Mouse (Mus musculus) heart, adult 2 months (tissue): ENCODE data around the gene Strip2.

Source experiments
- CTCF ChIP-seq: fragments of 200-600 bp; IDR thresholded peaks from 2 replicates; pipeline ENCODE4 v1.8.1; 2022; ENCODE audit warnings: antibody characterized with exemption, mild to moderate bottlenecking, moderate library complexity
- EP300 ChIP-seq: fragments of 200-500 bp; IDR thresholded peaks from 2 replicates; pipeline ENCODE4 v1.6.1; 2011; ENCODE audit warnings: low read depth, low read length, control low read depth; ENCODE audit not compliant: insufficient read depth
- POLR2A ChIP-seq: fragments of 200-500 bp; IDR thresholded peaks from 2 replicates; pipeline ENCODE4 v1.6.1; 2011; ENCODE audit warnings: mild to moderate bottlenecking, low read depth, low read length, control low read depth; ENCODE audit not compliant: insufficient read depth

GRCm38 (mm10) chr6:29910631-29911030 is 6.2 kb upstream of the Strip2 start:
- TF ChIP-seq EP300 = no peak
- TF ChIP-seq CTCF = no peak
- TF ChIP-seq POLR2A = no peak
